Mouse (Mus musculus): Measurements from ENCODE around the gene Ddx27.

Gene Ddx27

GRCm38 (mm10) chr2:167063906-167064496, 49.0 kb downstream of the Ddx27 start:
- no peak for DNase-seq

- no peak for DNase-seq
Observed at GRCm38 (mm10) chr2:167064601-167065295, 49.8 kb downstream of the Ddx27 start.

- no peak for DNase-seq
Observed at GRCm38 (mm10) chr2:167066031-167066430, 51.0 kb downstream of the Ddx27 start.

- DNase-seq: no peak
Observed at GRCm38 (mm10) chr2:167066528-167067516, 51.8 kb downstream of the Ddx27 start.

- no peak for DNase-seq
Observed at GRCm38 (mm10) chr2:167067575-167067974, 52.6 kb downstream of the Ddx27 start.

GRCm38 (mm10) chr2:167070341-167070740, 55.3 kb downstream of the Ddx27 start:
- peak in 1 of 2 experiments; percentile 47 for DNase-seq

- no peak for DNase-seq
Observed at GRCm38 (mm10) chr2:167071266-167071640, 56.3 kb downstream of the Ddx27 start.

GRCm38 (mm10) chr2:167071641-167072601, 56.9 kb downstream of the Ddx27 start:
- DNase-seq: peak; percentile 98 to 99

GRCm38 (mm10) chr2:167074587-167074986, 59.6 kb downstream of the Ddx27 start:
- DNase-seq: no peak

GRCm38 (mm10) chr2:167076352-167076751, 61.4 kb downstream of the Ddx27 start:
- DNase-seq: no peak

- no peak for DNase-seq
Observed at GRCm38 (mm10) chr2:167076759-167077158, 61.8 kb downstream of the Ddx27 start.

GRCm38 (mm10) chr2:167077199-167077962, 62.4 kb downstream of the Ddx27 start:
- no peak for DNase-seq

- peak in 1 of 2 experiments; percentile 37 for DNase-seq
Observed at GRCm38 (mm10) chr2:167078486-167078885, 63.5 kb downstream of the Ddx27 start.

GRCm38 (mm10) chr2:167078931-167079495, 64.0 kb downstream of the Ddx27 start:
- no peak for DNase-seq

- peak in 1 of 2 experiments; percentile 21 for DNase-seq
Observed at GRCm38 (mm10) chr2:167079535-167080257, 64.7 kb downstream of the Ddx27 start.

GRCm38 (mm10) chr2:167080387-167080786, 65.4 kb downstream of the Ddx27 start:
- DNase-seq: no peak

GRCm38 (mm10) chr2:167081135-167081534, 66.1 kb downstream of the Ddx27 start:
- DNase-seq: no peak

GRCm38 (mm10) chr2:167081639-167082038, 66.6 kb downstream of the Ddx27 start:
- peak; percentile 44 to 62 for DNase-seq
